Mouse (Mus musculus): ENCODE measurements around the gene Gm9639.
"Not testable (repeated sequence)": the region's sequence is repeated elsewhere in the genome, so short reads cannot be mapped to it uniquely, and the experiment has no call there.

- not testable (repeated sequence) for TF ChIP-seq CTCF (IDR thresholded peaks at IDR 0.05; ENCODE audit: low read depth, low read length); EP300 (IDR thresholded peaks at IDR 0.05; ENCODE audit: insufficient read depth, low read depth, low read length); POLR2A (IDR thresholded peaks at IDR 0.05; ENCODE audit: insufficient read depth, low read length)
These were observed 43.6 kb downstream of the Gm9639 start, which contains the start of gene Gm9736 for GRCm38 (mm10) chr10:77751254-77751653.

Data from ES-Bruce4 (cell line).